Mouse (Mus musculus): ENCODE results near the gene Vmn1r127.
"Not testable (repeated sequence)": the region's sequence is repeated elsewhere in the genome, so short reads cannot be mapped to it uniquely, and the experiment has no call there.

The Vmn1r127 gene

GRCm38 (mm10) chr7:21319761-21320160, at the start of gene Vmn1r127:
Gene Vmn1r127 (minus strand): TSS chr7:21319861.
- not testable (repeated sequence) for DNase-seq

GRCm38 (mm10) chr7:21361191-21361590, 41.5 kb upstream of the Vmn1r127 start, which contains the start of gene Vmn1r129:
Gene Vmn1r129 (minus strand): TSS chr7:21361291.
- not testable (repeated sequence) for DNase-seq

GRCm38 (mm10) chr7:21349073-21349472, 29.4 kb upstream of the Vmn1r127 start, which contains the start of gene Vmn1r128:
Gene Vmn1r128 (plus strand): TSS chr7:21349373.
- not testable (repeated sequence) for DNase-seq

GRCm38 (mm10) chr7:21301367-21301766, 18.3 kb downstream of the Vmn1r127 start, which contains the start of gene Vmn1r126:
Gene Vmn1r126 (minus strand): TSS chr7:21301467.
- not testable (repeated sequence) for DNase-seq

GRCm38 (mm10) chr7:21271879-21272278, 47.8 kb downstream of the Vmn1r127 start, which contains the start of gene Vmn1r125:
Gene Vmn1r125 (plus strand): TSS chr7:21272179.
- DNase-seq, result not testable (repeated sequence)
